Mouse (Mus musculus): Measurements from ENCODE around the gene Krtap5-5. TPM values are rescaled to one million over a fixed set of nuclear protein-coding genes. Genes with fewer than 3 reads are reported as not detected.
"Not testable (repeated sequence)": the region's sequence is repeated elsewhere in the genome, so short reads cannot be mapped to it uniquely, and the experiment has no call there.

The Krtap5-5 gene
- polyA plus RNA-seq (2014; fragmentation: Nextera tagmentation; extraction: Ambion mirVana): not detected in 2 replicates

DNA sequence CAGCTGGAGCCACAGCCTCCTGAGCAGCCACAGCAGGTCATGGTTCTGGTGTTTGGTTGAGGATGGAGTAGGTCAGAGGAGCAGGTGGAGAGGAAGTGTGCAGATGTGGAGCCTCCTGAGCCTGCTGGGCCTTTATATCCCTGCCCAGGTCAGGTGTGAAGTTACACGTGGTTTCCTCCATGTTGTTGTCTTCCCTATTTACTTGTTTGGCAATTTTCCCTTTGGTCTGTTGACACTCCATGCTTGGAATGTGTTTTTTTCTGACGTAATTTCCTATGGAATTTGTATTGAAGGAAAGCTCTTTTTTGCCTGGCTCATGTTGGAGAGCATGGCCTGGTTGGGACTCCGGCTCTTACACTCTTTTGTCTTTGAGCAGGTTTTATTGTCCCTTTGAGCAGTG lies at the start of gene Krtap5-5:
TSS of gene Krtap5-5 (minus strand) at position 101 of the 400 bp plus-strand sequence.
- not testable (repeated sequence) for DNase-seq (ENCODE audit: low spot score); H3K4me1 ChIP-seq (ENCODE audit: control insufficient read depth, insufficient read depth, low read length); H3K4me3 ChIP-seq (ENCODE audit: low read depth, low read length); H3K36me3 ChIP-seq (replicated peaks; ENCODE audit: control insufficient read depth, insufficient read depth, low read depth, low read length); H3K4me2 ChIP-seq (ENCODE audit: low read depth, low read length); ATAC-seq (replicated peaks; ENCODE audit: insufficient number of reproducible peaks, low FRiP score, low TSS enrichment, low read depth); H3K9me3 ChIP-seq (replicated peaks; ENCODE audit: control insufficient read depth, low read length); H3K9ac ChIP-seq (replicated peaks; ENCODE audit: low read length); H3K27me3 ChIP-seq (ENCODE audit: control insufficient read depth, insufficient read depth, low read length); H3K27ac ChIP-seq (replicated peaks; ENCODE audit: low read depth, low read length)
- WGBS: 58% methylated on average over 3 of the region's 3 CpGs

DNA sequence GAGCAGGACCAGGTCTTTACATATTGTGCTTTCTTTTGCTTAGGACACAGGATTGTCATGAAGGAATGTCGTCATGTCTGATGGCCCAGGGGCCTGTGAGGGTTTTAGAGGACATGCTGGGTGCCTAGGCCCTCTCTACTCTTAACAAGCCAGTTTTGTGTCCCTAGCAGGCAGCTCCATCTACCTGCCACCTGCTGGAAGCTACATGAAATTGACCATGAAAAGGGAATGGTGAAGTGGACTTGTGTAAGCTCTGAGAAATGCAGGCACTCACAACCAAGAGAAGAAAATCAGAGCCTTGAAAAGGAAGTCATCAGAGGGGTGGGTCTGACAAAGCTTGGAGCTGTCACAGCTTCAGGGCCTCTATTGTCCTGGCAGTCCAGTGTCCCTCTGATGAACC lies 49.5 kb upstream of the Krtap5-5 start:
- not testable (repeated sequence) for ATAC-seq (replicated peaks; ENCODE audit: insufficient number of reproducible peaks, low FRiP score, low TSS enrichment, low read depth); H3K27me3 ChIP-seq (ENCODE audit: control insufficient read depth, insufficient read depth, low read length); DNase-seq (ENCODE audit: low spot score); H3K9me3 ChIP-seq (replicated peaks; ENCODE audit: control insufficient read depth, low read length); H3K4me3 ChIP-seq (ENCODE audit: low read depth, low read length); H3K4me2 ChIP-seq (ENCODE audit: low read depth, low read length); H3K9ac ChIP-seq (replicated peaks; ENCODE audit: low read length); H3K4me1 ChIP-seq (ENCODE audit: control insufficient read depth, insufficient read depth, low read length); H3K27ac ChIP-seq (replicated peaks; ENCODE audit: low read depth, low read length); H3K36me3 ChIP-seq (replicated peaks; ENCODE audit: control insufficient read depth, insufficient read depth, low read depth, low read length)
- WGBS: 56% methylated on average over 1 of the region's 1 CpGs

DNA sequence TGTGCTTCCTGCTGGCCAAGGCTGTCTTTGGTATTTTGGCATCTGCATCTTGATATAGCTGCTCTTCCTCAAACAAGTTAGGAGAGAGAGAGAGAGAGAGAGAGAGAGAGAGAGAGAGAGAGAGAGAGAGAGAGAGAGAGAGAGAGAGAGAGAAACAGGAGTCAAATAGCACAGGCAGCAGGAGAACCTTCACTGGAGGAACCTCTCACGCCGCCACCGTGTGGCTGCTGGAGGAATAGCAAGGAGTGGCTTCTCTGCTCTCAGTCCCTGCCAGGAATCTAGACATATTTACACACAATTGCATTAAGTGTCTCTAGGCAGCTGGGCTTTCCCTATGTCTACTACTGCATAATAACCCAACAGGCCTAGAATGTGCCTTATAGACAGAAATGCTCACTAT lies 48.4 kb upstream of the Krtap5-5 start:
- H3K36me3 ChIP-seq (replicated peaks; ENCODE audit: control insufficient read depth, insufficient read depth, low read depth, low read length); H3K4me2 ChIP-seq (ENCODE audit: low read depth, low read length); H3K4me3 ChIP-seq (ENCODE audit: low read depth, low read length); H3K9ac ChIP-seq (replicated peaks; ENCODE audit: low read length); H3K27ac ChIP-seq (replicated peaks; ENCODE audit: low read depth, low read length); ATAC-seq (replicated peaks; ENCODE audit: insufficient number of reproducible peaks, low FRiP score, low TSS enrichment, low read depth); H3K9me3 ChIP-seq (replicated peaks; ENCODE audit: control insufficient read depth, low read length); H3K4me1 ChIP-seq (ENCODE audit: control insufficient read depth, insufficient read depth, low read length); H3K27me3 ChIP-seq (ENCODE audit: control insufficient read depth, insufficient read depth, low read length): not testable (repeated sequence)
- WGBS: 0% methylated on average over 3 of the region's 3 CpGs
- peak; percentile 77 for DNase-seq (ENCODE audit: low spot score)

DNA sequence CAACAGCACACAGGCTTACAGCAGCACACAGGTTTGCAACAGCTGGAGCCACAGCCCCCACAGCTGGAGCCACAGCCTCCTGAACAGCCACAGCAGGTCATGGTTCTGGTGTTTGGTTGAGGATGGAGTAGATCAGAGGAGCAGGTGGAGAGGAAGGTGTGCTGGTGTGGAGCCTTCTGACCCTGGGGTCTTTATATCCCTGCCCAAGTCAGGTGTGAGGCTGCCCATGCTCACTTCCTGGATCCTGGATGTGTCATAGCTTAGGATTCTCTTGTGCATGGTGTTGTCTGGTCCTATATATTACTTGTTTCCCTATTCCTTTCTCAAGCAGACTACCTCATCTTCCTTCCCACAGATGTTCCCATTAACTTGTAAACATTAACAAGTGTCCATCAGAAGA lies 44.5 kb upstream of the Krtap5-5 start, which contains the start of gene Gm4559:
TSS of gene Gm4559 (minus strand) at position 101 of the 400 bp plus-strand sequence.
- H3K4me3 ChIP-seq (ENCODE audit: low read depth, low read length); H3K4me2 ChIP-seq (ENCODE audit: low read depth, low read length); H3K27me3 ChIP-seq (ENCODE audit: control insufficient read depth, insufficient read depth, low read length); H3K4me1 ChIP-seq (ENCODE audit: control insufficient read depth, insufficient read depth, low read length); ATAC-seq (replicated peaks; ENCODE audit: insufficient number of reproducible peaks, low FRiP score, low TSS enrichment, low read depth); H3K27ac ChIP-seq (replicated peaks; ENCODE audit: low read depth, low read length); DNase-seq (ENCODE audit: low spot score); H3K36me3 ChIP-seq (replicated peaks; ENCODE audit: control insufficient read depth, insufficient read depth, low read depth, low read length); H3K9me3 ChIP-seq (replicated peaks; ENCODE audit: control insufficient read depth, low read length); H3K9ac ChIP-seq (replicated peaks; ENCODE audit: low read length): not testable (repeated sequence)

DNA sequence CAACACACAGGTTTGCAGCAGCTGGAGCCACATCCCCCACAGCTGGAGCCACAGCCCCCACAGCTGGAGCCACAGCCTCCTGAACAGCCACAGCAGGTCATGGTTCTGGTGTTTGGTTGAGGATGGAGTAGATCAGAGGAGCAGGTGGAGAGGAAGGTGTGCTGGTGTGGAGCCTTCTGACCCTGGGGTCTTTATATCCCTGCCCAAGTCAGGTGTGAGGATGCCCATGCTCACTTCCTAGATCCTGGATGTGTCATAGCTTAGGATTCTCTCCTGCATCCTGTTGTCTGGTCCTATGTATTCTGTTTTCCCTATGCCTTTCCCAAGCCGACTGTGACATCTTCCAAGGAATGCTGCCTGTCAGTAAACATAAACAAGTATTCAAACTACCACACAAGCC lies 28.5 kb upstream of the Krtap5-5 start, which contains the start of gene Gm2431:
TSS of gene Gm2431 (minus strand) at position 101 of the 400 bp plus-strand sequence.
- DNase-seq (ENCODE audit: low spot score); H3K4me2 ChIP-seq (ENCODE audit: low read depth, low read length); H3K4me1 ChIP-seq (ENCODE audit: control insufficient read depth, insufficient read depth, low read length); H3K27ac ChIP-seq (replicated peaks; ENCODE audit: low read depth, low read length); H3K9ac ChIP-seq (replicated peaks; ENCODE audit: low read length); H3K9me3 ChIP-seq (replicated peaks; ENCODE audit: control insufficient read depth, low read length); H3K4me3 ChIP-seq (ENCODE audit: low read depth, low read length); ATAC-seq (replicated peaks; ENCODE audit: insufficient number of reproducible peaks, low FRiP score, low TSS enrichment, low read depth); H3K27me3 ChIP-seq (ENCODE audit: control insufficient read depth, insufficient read depth, low read length); H3K36me3 ChIP-seq (replicated peaks; ENCODE audit: control insufficient read depth, insufficient read depth, low read depth, low read length): not testable (repeated sequence)
- 57% methylated on average over 1 of the region's 1 CpGs for WGBS

DNA sequence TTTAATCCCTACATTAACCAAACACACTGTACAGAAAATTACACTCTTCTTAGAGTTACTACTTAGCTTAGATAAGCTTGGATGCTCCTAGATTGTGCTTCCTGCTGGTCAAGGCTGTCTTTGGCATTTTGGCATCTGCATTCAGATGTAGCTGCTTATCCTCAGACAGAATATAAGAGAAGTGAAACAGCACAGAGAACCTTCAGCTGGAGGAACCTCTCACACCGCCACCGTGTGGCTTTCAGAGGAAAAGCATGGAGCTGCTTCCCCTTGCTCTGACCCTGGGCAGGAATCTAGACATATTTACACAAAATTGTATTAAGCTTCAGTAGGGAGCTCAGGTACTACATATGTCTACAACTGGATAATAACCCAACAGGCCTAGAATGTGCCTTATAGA lies 25.7 kb upstream of the Krtap5-5 start:
- WGBS: 2% methylated on average over 2 of the region's 2 CpGs
- Histone ChIP-seq H3K4me2 (ENCODE audit: low read depth, low read length) (no peak overlapping the region), H3K27ac (replicated peaks; ENCODE audit: low read depth, low read length) (no peak overlapping the region), H3K4me1 (ENCODE audit: control insufficient read depth, insufficient read depth, low read length) (no peaks in the 10 kb centered on the region), H3K9me3 (replicated peaks; ENCODE audit: control insufficient read depth, low read length) (no peaks in the 10 kb centered on the region), H3K27me3 (ENCODE audit: control insufficient read depth, insufficient read depth, low read length) (no peaks in the 10 kb centered on the region), H3K9ac (replicated peaks; ENCODE audit: low read length) (no peak overlapping the region), H3K4me3 (ENCODE audit: low read depth, low read length) (no peak overlapping the region), H3K36me3 (replicated peaks; ENCODE audit: control insufficient read depth, insufficient read depth, low read depth, low read length) (no peaks in the 10 kb centered on the region)
- peak; percentile 69 for DNase-seq (ENCODE audit: low spot score)
- no peak for ATAC-seq (replicated peaks; ENCODE audit: insufficient number of reproducible peaks, low FRiP score, low TSS enrichment, low read depth)

DNA sequence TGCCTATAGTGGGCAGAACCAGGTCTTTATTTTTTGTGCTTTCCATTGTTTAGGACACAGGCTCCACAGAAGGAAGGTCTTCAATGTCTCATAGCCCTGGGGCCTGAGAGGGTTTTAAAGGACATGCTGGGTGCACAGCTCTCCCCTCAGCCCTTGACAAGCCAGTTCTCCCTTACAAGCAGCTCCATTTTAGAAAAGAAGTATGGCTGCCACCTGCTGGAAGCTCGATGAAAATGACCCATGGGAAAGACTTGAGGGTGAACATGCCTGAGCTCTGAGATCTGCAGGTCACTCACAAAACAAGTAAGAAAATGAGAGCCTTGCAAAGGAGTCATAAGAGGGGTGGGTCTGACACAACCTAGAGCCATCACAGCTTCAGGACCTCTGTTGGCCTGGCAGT lies 20.1 kb upstream of the Krtap5-5 start:
- DNase-seq (ENCODE audit: low spot score): peak; percentile 67
- Histone ChIP-seq H3K4me2 (ENCODE audit: low read depth, low read length) (no peak overlapping the region), H3K36me3 (replicated peaks; ENCODE audit: control insufficient read depth, insufficient read depth, low read depth, low read length) (no peaks in the 10 kb centered on the region), H3K9ac (replicated peaks; ENCODE audit: low read length) (no peak overlapping the region), H3K27me3 (ENCODE audit: control insufficient read depth, insufficient read depth, low read length) (no peaks in the 10 kb centered on the region), H3K27ac (replicated peaks; ENCODE audit: low read depth, low read length) (no peak overlapping the region), H3K4me3 (ENCODE audit: low read depth, low read length) (no peak overlapping the region), H3K9me3 (replicated peaks; ENCODE audit: control insufficient read depth, low read length) (no peaks in the 10 kb centered on the region), H3K4me1 (ENCODE audit: control insufficient read depth, insufficient read depth, low read length) (no peaks in the 10 kb centered on the region)
- no peak for ATAC-seq (replicated peaks; ENCODE audit: insufficient number of reproducible peaks, low FRiP score, low TSS enrichment, low read depth)
- WGBS: 0% methylated on average over 1 of the region's 1 CpGs

DNA sequence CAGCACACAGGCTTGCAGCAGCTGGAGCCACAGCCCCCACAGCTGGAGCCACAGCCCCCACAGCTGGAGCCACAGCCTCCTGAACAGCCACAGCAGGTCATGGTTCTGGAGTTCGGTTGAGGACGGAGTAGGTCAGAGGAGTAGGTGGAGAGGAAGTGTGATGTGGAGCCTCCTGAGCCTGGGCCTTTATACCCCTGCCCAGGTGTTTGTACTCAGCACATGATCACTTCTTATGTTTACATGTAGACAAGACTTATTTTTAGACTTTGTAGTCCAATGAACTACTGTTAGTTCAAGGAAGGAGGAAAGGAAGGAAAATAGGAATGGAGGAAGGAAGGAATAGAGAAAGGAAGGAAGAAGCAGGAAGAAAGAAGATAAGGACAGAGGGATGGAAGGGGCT lies 11.2 kb upstream of the Krtap5-5 start, which contains the start of gene Gm40460:
TSS of gene Gm40460 (minus strand) at position 101 of the 400 bp plus-strand sequence.
- Histone ChIP-seq H3K27me3 (ENCODE audit: control insufficient read depth, insufficient read depth, low read length) (no peaks in the 10 kb centered on the region), H3K4me3 (ENCODE audit: low read depth, low read length) (no peak within 1 kb of the TSS), H3K4me2 (ENCODE audit: low read depth, low read length) (no peak within 1 kb of the TSS), H3K9ac (replicated peaks; ENCODE audit: low read length) (no peak within 1 kb of the TSS), H3K36me3 (replicated peaks; ENCODE audit: control insufficient read depth, insufficient read depth, low read depth, low read length) (no peaks in the 10 kb centered on the region), H3K4me1 (ENCODE audit: control insufficient read depth, insufficient read depth, low read length) (no peaks in the 10 kb centered on the region), H3K9me3 (replicated peaks; ENCODE audit: control insufficient read depth, low read length) (no peaks in the 10 kb centered on the region), H3K27ac (replicated peaks; ENCODE audit: low read depth, low read length) (no peak within 1 kb of the TSS)
- DNase-seq (ENCODE audit: low spot score) (no peak), ATAC-seq (replicated peaks; ENCODE audit: insufficient number of reproducible peaks, low FRiP score, low TSS enrichment, low read depth) (no peak)
- 38% methylated on average over 2 of the region's 2 CpGs for WGBS

Data from embryonic facial prominence, embryonic 11.5 days (tissue).